Mouse (Mus musculus) bone marrow macrophage, adult 2 months (primary cell): ENCODE results near the gene Scrn2. TPM values are rescaled to one million over a fixed set of nuclear protein-coding genes. Genes with fewer than 3 reads are reported as not detected.

Source experiments
- H3K27ac ChIP-seq: 2 replicates; pipeline ENCODE4 v1.5.1; 2012; ENCODE audit warnings: low read depth, low read length; ENCODE audit not compliant: insufficient read depth
- H3K4me1 ChIP-seq: 2 replicates; pipeline ENCODE4 v1.6.1; 2012; ENCODE audit warnings: low read length; ENCODE audit not compliant: control insufficient read depth, insufficient read depth
- H3K4me3 ChIP-seq: 2 replicates; pipeline ENCODE4 v1.5.1; 2012; ENCODE audit warnings: mild to moderate bottlenecking, low read length, moderate library complexity; ENCODE audit not compliant: insufficient read depth
- CTCF ChIP-seq: IDR thresholded peaks from 2 replicates; pipeline ENCODE4 v1.5.1; 2012; ENCODE audit warnings: low read depth, mild to moderate bottlenecking, low read length, moderate library complexity
- POLR2A ChIP-seq: IDR thresholded peaks from 2 replicates; pipeline ENCODE4 v1.6.1; 2012; ENCODE audit warnings: mild to moderate bottlenecking, low read depth, low read length, borderline replicate concordance
- polyA plus RNA-seq: library from polyadenylated mRNA; stranded (reverse); fragments of >200 nt; gene quantifications from 2 replicates; pipeline ENCODE4 v1.2.4, GENCODE M21; 2012; ENCODE audit not compliant: missing spikeins, insufficient read depth, insufficient read length

Gene Scrn2
- polyA plus RNA-seq, 1 experiment, result 1.5 TPM

DNA sequence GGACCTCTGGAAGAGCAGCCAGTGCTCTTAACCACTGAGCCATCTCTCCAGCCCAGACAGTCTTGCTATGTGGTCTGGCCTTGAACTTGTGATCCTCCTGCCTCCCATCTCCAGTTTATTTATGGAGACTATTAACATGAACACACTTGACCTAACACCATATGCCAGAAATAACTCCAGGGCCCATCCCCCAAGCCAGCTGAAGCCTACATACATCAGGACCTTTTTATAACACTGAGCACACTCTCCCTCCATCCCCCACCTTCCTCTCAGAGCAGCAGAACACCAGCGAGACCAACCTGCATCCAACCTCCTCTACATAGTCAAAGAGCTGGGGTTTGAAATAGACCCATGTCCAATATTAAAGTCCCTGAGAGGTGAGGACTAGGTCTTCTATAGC is 41.4 kb downstream of the Scrn2 start:
- no peak overlapping the region for H3K4me3 ChIP-seq
- TF ChIP-seq CTCF, result no peak
- TF ChIP-seq POLR2A, result no peak
- no peak overlapping the region for H3K27ac ChIP-seq
- H3K4me1 ChIP-seq, result no peaks in the 10 kb centered on the region

- Histone ChIP-seq H3K4me1 (no peaks in the 10 kb centered on the region), H3K27ac (no peak overlapping the region), H3K4me3 (no peak overlapping the region)
- no peak for TF ChIP-seq CTCF
- no peak for TF ChIP-seq POLR2A
Observed at GRCm38 (mm10) chr11:97072533-97072932, 42.8 kb downstream of the Scrn2 start.

- no peak for TF ChIP-seq POLR2A
- TF ChIP-seq CTCF, result no peak
- Histone ChIP-seq H3K4me1 (no peaks in the 10 kb centered on the region), H3K4me3 (no peak overlapping the region), H3K27ac (no peak overlapping the region)
Observed at GRCm38 (mm10) chr11:97074235-97074634, 44.5 kb downstream of the Scrn2 start.

- Histone ChIP-seq H3K4me1 (peaks cover 8% of the 10 kb centered on the region), H3K4me3 (no peak overlapping the region), H3K27ac (no peak overlapping the region)
- TF ChIP-seq POLR2A (no peak), CTCF (no peak)
Observed at GRCm38 (mm10) chr11:97078751-97079150, 49.0 kb downstream of the Scrn2 start.

DNA sequence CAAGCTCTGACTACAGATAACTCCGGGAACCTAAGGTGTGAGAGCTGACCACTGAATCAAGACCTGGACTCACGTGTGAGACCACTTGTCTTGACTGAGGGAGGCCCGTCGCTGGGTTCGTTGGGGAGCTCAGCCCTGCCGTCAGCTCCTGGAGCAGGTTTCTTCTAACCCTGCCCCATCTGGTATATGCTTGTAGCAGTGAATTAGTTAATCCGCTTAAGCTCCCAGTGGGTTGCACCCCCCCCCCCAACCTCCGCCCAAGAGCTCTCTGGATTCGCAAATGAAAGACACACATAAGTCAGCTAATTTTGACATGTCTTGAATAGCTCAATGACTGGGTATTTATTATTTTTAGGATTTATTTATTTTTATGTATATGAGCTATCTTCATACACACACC is 50.6 kb downstream of the Scrn2 start:
- no peak overlapping the region for H3K4me3 ChIP-seq
- TF ChIP-seq CTCF, result no peak
- no peak for TF ChIP-seq POLR2A
- peaks cover 17% of the 10 kb centered on the region for H3K4me1 ChIP-seq
- H3K27ac ChIP-seq, result no peak overlapping the region

DNA sequence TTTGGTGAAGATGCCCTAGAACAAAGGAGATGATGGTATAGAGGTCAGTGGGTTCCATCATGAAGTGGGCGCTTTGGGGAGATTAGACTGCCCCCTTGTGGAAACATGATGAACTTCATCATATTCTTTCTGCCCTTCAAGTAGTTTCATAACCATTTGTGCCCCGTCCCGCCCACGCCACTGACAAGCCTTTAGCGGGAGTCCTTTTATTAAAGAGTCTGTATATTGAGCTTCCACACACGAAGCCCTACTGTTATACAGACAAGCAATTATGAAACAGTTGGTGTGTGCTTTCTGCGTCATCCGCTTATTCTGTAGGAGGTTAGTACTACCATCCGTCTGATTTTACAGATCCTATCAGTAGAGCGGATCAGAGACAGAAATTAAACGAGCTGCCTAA is 53.2 kb downstream of the Scrn2 start:
- TF ChIP-seq POLR2A (no peak), CTCF (peak; percentile 66)
- Histone ChIP-seq H3K27ac (no peak overlapping the region), H3K4me3 (no peak overlapping the region), H3K4me1 (peaks cover 17% of the 10 kb centered on the region)

Other genes with a start within 250 kb of the Scrn2 start
- 51.4 and 57.5 TPM in 2 replicates for gene Cbx1, start 240.8 kb upstream of the Scrn2 start, polyA plus RNA-seq
- 105 and 106 TPM in 2 replicates for gene Nfe2l1, start 200.0 kb upstream of the Scrn2 start, polyA plus RNA-seq
- 20.2 and 24.7 TPM in 2 replicates for gene Copz2, start 180.1 kb upstream of the Scrn2 start, polyA plus RNA-seq
- 26.3 and 30.0 TPM in 2 replicates for gene Cdk5rap3, start 113.4 kb upstream of the Scrn2 start, polyA plus RNA-seq
- not detected in 2 replicates for gene Prr15l, start 101.8 kb upstream of the Scrn2 start, polyA plus RNA-seq
- gene Pnpo, start 86.0 kb upstream of the Scrn2 start, polyA plus RNA-seq, result 17.5 and 18.1 TPM in 2 replicates
- 18.1 and 22.3 TPM in 2 replicates for gene Sp2, start 47.0 kb upstream of the Scrn2 start, polyA plus RNA-seq
- gene Sp6, start 16.5 kb upstream of the Scrn2 start, polyA plus RNA-seq, result 0.31 and 0.37 TPM in 2 replicates
- not detected in 2 replicates for gene Lrrc46, start 11.5 kb downstream of the Scrn2 start, polyA plus RNA-seq
- gene Mrpl10, start 11.6 kb downstream of the Scrn2 start, polyA plus RNA-seq, result 32.2 and 34.0 TPM in 2 replicates
- gene Osbpl7, start 20.7 kb downstream of the Scrn2 start, polyA plus RNA-seq, result 8.5 and 9.2 TPM in 2 replicates
- gene Tbx21, start 85.4 kb downstream of the Scrn2 start, polyA plus RNA-seq, result not detected in 2 replicates
- gene Tbkbp1, start 121.6 kb downstream of the Scrn2 start, polyA plus RNA-seq, result 36.7 and 39.2 TPM in 2 replicates
- 84.9 and 87.9 TPM in 2 replicates for gene Kpnb1, start 157.9 kb downstream of the Scrn2 start, polyA plus RNA-seq